Mouse (Mus musculus): Measurements from ENCODE around the gene Higd1c.

- no peak for TF ChIP-seq POLR2A (IDR thresholded peaks at IDR 0.05; ENCODE audit: insufficient read depth, low read length)
- no peak for TF ChIP-seq CTCF (IDR thresholded peaks at IDR 0.05; ENCODE audit: low read depth, low read length)
Measured at GRCm38 (mm10) chr15:100422476-100422875, 58.1 kb downstream of the Higd1c start.

All from ES-Bruce4 (cell line).